Mouse (Mus musculus) liver, adult 2 months (tissue): ENCODE results near the gene Dmgdh.

Experiments
- CTCF ChIP-seq: fragments of 200-500 bp; IDR thresholded peaks from 2 replicates; pipeline ENCODE4 v1.5.1; 2011; ENCODE audit warnings: low read depth, low read length, control low read depth
- POLR2A ChIP-seq: fragments of 200-500 bp; IDR thresholded peaks from 2 replicates; pipeline ENCODE4 v1.6.1; 2011; ENCODE audit warnings: low read length, control low read depth; ENCODE audit not compliant: insufficient read depth; ENCODE audit errors: extremely low read depth

- TF ChIP-seq POLR2A (no peak), CTCF (no peak)
Measured at GRCm38 (mm10) chr13:93630941-93631705, 43.1 kb upstream of the Dmgdh start.
